Mouse (Mus musculus): ENCODE data around the gene Gm12666.
"Not testable (repeated sequence)": the region's sequence is repeated elsewhere in the genome, so short reads cannot be mapped to it uniquely, and the experiment has no call there.

Gm12666 gene

GRCm38 (mm10) chr4:92191649-92192048 lies at the start of gene Gm12666:
Gene Gm12666, minus strand, starts transcription at chr4:92191749.
- TF ChIP-seq GATA4 (IDR thresholded peaks at IDR 0.05; ENCODE audit: insufficient replicate concordance, low read length): not testable (repeated sequence)

- no peak for TF ChIP-seq GATA4 (IDR thresholded peaks at IDR 0.05; ENCODE audit: insufficient replicate concordance, low read length)
Observed at GRCm38 (mm10) chr4:92226326-92226725, 34.8 kb upstream of the Gm12666 start.

- no peak for TF ChIP-seq GATA4 (IDR thresholded peaks at IDR 0.05; ENCODE audit: insufficient replicate concordance, low read length)
Observed at GRCm38 (mm10) chr4:92216286-92216685, 24.7 kb upstream of the Gm12666 start.

- no peak for TF ChIP-seq GATA4 (IDR thresholded peaks at IDR 0.05; ENCODE audit: insufficient replicate concordance, low read length)
Observed at GRCm38 (mm10) chr4:92152646-92153045, 38.9 kb downstream of the Gm12666 start.

GRCm38 (mm10) chr4:92147134-92147533 lies 44.4 kb downstream of the Gm12666 start, which contains the start of gene Izumo3:
Gene Izumo3, minus strand, starts transcription at chr4:92147234.
- TF ChIP-seq GATA4 (IDR thresholded peaks at IDR 0.05; ENCODE audit: insufficient replicate concordance, low read length): no peak

All from liver, adult (tissue).